Mouse (Mus musculus) midbrain, embryonic 13.5 days (tissue): ENCODE measurements at regions not wholly inside any gene's neighbourhood (a gene's known extent, or its start where the extent isn't known, plus 50 kb on each side); places are given as distances from the start of the nearest gene placed in this dataset.

Experiments used
- ATAC-seq: fragments of 200-750 bp; cut with Nextera tagmentation; 2 replicates; pipeline ENCODE4 v1.8.0; 2017; ENCODE audit warnings: mild to moderate bottlenecking, moderate TSS enrichment, moderate library complexity
- H3K27ac ChIP-seq: fragments of 300-500 bp; sonication (generic); 2 replicates; pipeline ENCODE4 v1.5.1; 2015; ENCODE audit warnings: inconsistent platforms, mild to moderate bottlenecking, moderate library complexity
- H3K27me3 ChIP-seq: fragments of 300-500 bp; sonication (generic); 2 replicates; pipeline ENCODE4 v1.6.1; 2015; ENCODE audit warnings: mild to moderate bottlenecking, inconsistent platforms
- H3K36me3 ChIP-seq: fragments of 300-500 bp; sonication (generic); 2 replicates; pipeline ENCODE4 v1.6.1; 2015; ENCODE audit warnings: mild to moderate bottlenecking, inconsistent platforms
- H3K4me1 ChIP-seq: fragments of 300-500 bp; sonication (generic); replicated peaks from 2 replicates; pipeline ENCODE4 v1.6.1; 2015; ENCODE audit warnings: inconsistent platforms
- H3K4me2 ChIP-seq: fragments of 300-500 bp; sonication (generic); replicated peaks from 2 replicates; pipeline ENCODE4 v1.6.1; 2015; ENCODE audit warnings: moderate library complexity, mild to moderate bottlenecking, inconsistent platforms
- H3K4me3 ChIP-seq: fragments of 300-500 bp; sonication (generic); replicated peaks from 2 replicates; pipeline ENCODE4 v1.5.1; 2015; ENCODE audit warnings: mild to moderate bottlenecking, inconsistent platforms
- H3K9ac ChIP-seq: fragments of 300-500 bp; sonication (generic); replicated peaks from 2 replicates; pipeline ENCODE4 v1.6.1; 2015; ENCODE audit warnings: mild to moderate bottlenecking, inconsistent platforms
- H3K9me3 ChIP-seq: fragments of 300-500 bp; sonication (generic); 2 replicates; pipeline ENCODE4 v1.6.1; 2016; ENCODE audit warnings: mild to moderate bottlenecking, inconsistent platforms
- WGBS: fragments of 180-500 bp; shearing (Covaris S2); methylation state at CpG from one replicate; pipeline ENCODE4 v1.1.7; 2015; 5-methylcytosine and 5-hydroxymethylcytosine counted together

DNA sequence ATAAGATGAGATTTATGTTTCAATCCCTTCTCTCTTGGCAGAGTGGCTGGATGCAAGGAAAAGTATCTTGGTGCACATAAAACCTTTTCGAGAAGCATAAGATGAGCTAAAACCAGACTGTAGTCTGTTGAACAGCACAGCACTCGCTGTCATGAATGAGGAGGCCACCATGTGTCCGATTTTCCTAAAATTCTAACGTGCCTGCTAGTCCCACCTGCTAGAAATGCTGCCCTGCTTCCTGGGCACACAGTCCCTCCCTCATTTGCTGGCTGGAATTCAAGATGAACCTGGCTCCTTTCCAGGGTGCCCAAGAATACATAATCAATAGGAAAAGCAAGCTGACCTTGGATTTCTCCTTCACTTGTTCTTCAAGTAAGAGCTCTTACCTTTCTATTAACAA is 501.4 kb upstream of the Map3k7 start:
- no peaks in the 10 kb centered on the region for H3K36me3 ChIP-seq
- no peaks in the 10 kb centered on the region for H3K9me3 ChIP-seq
- H3K9ac ChIP-seq = no peak overlapping the region
- no peak for ATAC-seq
- H3K27ac ChIP-seq = no peak overlapping the region
- no peaks in the 10 kb centered on the region for H3K4me1 ChIP-seq
- WGBS = 77% methylated on average over 4 of the region's 4 CpGs
- no peak overlapping the region for H3K4me3 ChIP-seq
- no peaks in the 10 kb centered on the region for H3K27me3 ChIP-seq
- H3K4me2 ChIP-seq = no peak overlapping the region

DNA sequence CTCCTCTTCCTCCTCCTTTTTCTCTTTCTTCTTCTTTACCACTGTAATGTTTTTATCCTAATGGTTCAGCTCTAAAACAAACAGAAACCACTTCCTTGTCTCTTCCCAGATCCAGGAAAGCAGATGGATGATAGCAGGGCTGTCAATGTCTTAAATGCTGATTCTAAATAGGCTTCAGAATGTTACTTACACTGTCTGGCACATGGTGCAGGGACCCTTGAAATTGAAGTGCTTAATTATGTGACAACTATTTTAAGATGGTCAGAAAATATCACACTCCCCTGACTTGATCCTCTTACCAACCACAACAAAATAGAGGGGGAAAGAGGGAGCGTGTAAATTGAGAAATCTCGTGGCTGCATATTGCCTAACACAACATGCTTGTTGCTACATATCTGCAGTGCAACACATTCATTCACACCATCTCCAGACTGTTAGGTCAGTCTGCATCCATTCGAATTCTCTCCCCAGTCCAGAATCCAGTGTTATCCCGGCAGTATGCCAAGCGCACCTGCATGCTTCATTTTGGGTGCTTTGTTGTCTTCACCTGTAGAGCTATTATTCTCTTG is 500.7 kb upstream of the Map3k7 start:
- Histone ChIP-seq H3K9me3 (no peaks in the 10 kb centered on the region), H3K27ac (no peak overlapping the region), H3K36me3 (no peaks in the 10 kb centered on the region), H3K9ac (no peak overlapping the region), H3K27me3 (no peaks in the 10 kb centered on the region), H3K4me1 (no peaks in the 10 kb centered on the region), H3K4me3 (no peak overlapping the region), H3K4me2 (no peak overlapping the region)
- WGBS = 88% methylated on average over 5 of the region's 5 CpGs
- no peak for ATAC-seq

DNA sequence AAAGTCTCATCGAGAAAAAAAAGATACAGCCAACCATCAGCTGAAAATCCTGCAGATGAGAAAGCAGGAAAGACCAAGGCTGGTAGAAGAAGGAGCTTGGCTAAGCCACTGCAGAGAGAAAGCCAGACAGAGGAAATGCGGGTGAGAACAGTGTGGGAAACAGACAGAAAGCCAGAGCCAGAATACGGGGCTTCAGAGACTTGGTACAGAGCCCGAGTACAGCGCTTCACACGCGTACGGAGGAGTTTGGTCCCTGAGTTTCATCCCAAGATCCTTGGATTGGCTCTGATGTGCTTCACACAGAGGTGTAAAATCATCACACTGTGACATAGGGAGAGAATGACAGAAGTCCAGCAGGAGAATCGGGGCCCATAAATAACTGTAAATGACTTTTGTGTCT is 495.6 kb upstream of the Map3k7 start:
- Histone ChIP-seq H3K27ac (no peak overlapping the region), H3K27me3 (no peaks in the 10 kb centered on the region), H3K9ac (no peak overlapping the region), H3K4me3 (no peak overlapping the region), H3K36me3 (no peaks in the 10 kb centered on the region), H3K4me2 (no peak overlapping the region), H3K9me3 (no peaks in the 10 kb centered on the region), H3K4me1 (no peaks in the 10 kb centered on the region)
- ATAC-seq = no peak
- WGBS = 86% methylated on average over 9 of the region's 9 CpGs

DNA sequence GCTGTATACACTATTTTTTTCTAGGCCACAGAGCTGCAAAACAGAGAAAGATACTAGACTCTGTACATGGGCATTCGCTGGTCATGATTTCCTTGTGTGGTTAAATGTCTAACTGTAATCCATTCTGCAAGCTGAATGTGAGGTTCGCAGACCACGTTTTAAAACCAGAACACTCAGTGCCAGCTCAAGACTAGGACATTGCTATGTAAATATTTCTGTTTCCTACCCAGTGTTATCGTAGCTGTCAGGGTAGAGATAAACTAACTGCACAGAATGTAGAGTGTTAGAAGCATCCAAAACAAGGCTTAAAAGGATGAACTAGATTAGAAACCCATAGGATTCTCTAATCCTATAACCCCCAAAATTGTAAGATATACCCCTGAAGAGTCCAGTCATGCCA is 494.1 kb upstream of the Map3k7 start:
- Histone ChIP-seq H3K27me3 (no peaks in the 10 kb centered on the region), H3K9ac (no peak overlapping the region), H3K4me3 (no peak overlapping the region), H3K27ac (no peak overlapping the region), H3K9me3 (no peaks in the 10 kb centered on the region), H3K4me2 (no peak overlapping the region), H3K4me1 (no peaks in the 10 kb centered on the region), H3K36me3 (no peaks in the 10 kb centered on the region)
- 86% methylated on average over 4 of the region's 4 CpGs for WGBS
- no peak for ATAC-seq

DNA sequence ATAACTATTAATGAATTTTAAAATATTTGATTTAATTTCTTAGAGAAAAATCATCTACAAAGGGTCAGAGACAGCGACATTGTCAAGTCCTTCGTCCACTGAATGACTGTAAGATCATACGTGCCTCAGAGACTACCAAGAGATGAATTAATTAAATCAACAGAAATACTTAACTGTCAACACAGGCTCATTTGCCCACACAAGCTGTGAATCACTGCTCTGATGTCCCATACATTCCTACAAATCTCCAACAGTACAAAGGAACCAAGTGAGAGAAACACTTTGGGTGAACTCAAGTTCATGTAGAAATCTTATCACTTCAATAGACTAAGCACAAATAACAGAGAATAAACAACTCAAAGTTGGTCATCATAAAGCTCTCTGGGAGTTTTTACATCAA is 471.4 kb upstream of the Map3k7 start:
- WGBS = 81% methylated on average over 3 of the region's 3 CpGs
- Histone ChIP-seq H3K27ac (no peak overlapping the region), H3K4me2 (no peak overlapping the region), H3K27me3 (no peaks in the 10 kb centered on the region), H3K9me3 (no peaks in the 10 kb centered on the region), H3K4me3 (no peak overlapping the region), H3K4me1 (0 out of 2 replicates have a peak, but pooled peaks cover 3% of the 10 kb centered on the region), H3K9ac (no peak overlapping the region), H3K36me3 (no peaks in the 10 kb centered on the region)
- no peak for ATAC-seq

DNA sequence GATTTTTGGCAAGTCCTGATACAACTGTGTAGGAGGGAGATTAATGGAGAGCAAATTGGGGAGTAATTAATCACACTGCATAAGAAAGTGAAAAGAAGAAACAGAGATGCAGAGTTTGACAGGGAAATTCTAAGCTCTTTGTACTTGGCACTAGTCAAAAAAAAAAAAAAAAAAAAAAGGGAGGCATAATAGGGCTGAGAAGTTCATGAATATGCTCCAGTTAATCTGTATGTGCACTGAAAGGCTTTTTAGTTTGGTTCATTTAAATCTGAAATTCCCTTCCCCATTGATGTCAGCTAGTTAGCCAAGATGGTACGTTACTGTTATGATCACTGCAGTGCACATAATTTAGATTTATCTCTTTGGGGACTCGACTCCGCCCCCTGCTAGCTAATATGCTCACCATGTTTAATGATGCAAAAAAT is 470.8 kb upstream of the Map3k7 start:
- H3K4me3 ChIP-seq = no peak overlapping the region
- no peak overlapping the region for H3K9ac ChIP-seq
- H3K27ac ChIP-seq = no peak overlapping the region
- H3K9me3 ChIP-seq = no peaks in the 10 kb centered on the region
- no peaks in the 10 kb centered on the region for H3K36me3 ChIP-seq
- 66% methylated on average over 3 of the region's 3 CpGs for WGBS
- 0 out of 2 replicates have a peak, but pooled peaks cover 3% of the 10 kb centered on the region for H3K4me1 ChIP-seq
- no peak overlapping the region for H3K4me2 ChIP-seq
- ATAC-seq = no peak
- no peaks in the 10 kb centered on the region for H3K27me3 ChIP-seq

DNA sequence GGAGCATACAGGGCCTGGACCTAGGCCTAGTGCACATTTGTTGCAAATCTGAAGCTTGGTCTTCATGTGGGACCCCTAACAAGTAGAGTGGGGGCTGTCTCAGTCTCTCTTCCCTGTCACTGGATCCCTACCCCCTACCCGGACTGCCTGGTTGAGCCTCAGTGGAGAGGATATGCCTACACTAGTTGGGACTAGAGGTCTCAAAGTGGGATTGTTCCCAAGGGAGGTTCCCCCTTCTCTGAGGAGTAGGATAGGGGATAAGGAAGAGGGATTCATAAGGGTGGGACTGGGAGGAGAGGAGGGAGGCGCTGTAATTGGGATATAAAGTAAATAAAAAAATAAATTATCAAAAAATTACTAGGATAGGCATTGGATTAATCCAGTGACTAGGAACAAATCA is 464.0 kb upstream of the Map3k7 start:
- Histone ChIP-seq H3K4me2 (no peak overlapping the region), H3K9ac (no peak overlapping the region), H3K4me3 (no peak overlapping the region), H3K4me1 (no peaks in the 10 kb centered on the region), H3K27ac (no peak overlapping the region), H3K27me3 (no peaks in the 10 kb centered on the region), H3K36me3 (no peaks in the 10 kb centered on the region), H3K9me3 (no peaks in the 10 kb centered on the region)
- no peak for ATAC-seq
- 87% methylated on average over 2 of the region's 2 CpGs for WGBS

DNA sequence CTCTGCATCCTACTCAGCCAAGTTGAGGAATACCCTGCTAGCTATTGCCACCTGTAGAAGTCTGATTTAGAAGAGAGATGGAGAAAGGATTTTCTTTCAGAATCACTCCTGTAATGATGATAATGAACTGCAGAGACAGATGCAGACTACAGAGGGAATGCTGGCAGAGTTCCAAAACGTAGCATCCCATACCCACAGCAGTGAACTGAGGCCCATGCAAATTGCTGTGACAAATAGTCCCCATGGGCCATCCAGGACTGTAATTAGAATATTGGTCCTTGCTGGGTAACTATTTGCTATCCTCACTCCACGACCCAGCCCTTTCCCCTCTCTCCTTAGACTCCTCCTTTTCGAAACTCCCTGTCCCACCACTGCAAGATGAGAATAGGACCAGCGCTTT is 463.5 kb upstream of the Map3k7 start:
- Histone ChIP-seq H3K27me3 (no peaks in the 10 kb centered on the region), H3K27ac (no peak overlapping the region), H3K36me3 (no peaks in the 10 kb centered on the region), H3K4me3 (no peak overlapping the region), H3K4me2 (no peak overlapping the region), H3K9me3 (no peaks in the 10 kb centered on the region), H3K4me1 (no peaks in the 10 kb centered on the region), H3K9ac (no peak overlapping the region)
- ATAC-seq = peak; percentile 63; the same call in 1 of the 2 replicates
- WGBS = 68% methylated on average over 4 of the region's 4 CpGs

DNA sequence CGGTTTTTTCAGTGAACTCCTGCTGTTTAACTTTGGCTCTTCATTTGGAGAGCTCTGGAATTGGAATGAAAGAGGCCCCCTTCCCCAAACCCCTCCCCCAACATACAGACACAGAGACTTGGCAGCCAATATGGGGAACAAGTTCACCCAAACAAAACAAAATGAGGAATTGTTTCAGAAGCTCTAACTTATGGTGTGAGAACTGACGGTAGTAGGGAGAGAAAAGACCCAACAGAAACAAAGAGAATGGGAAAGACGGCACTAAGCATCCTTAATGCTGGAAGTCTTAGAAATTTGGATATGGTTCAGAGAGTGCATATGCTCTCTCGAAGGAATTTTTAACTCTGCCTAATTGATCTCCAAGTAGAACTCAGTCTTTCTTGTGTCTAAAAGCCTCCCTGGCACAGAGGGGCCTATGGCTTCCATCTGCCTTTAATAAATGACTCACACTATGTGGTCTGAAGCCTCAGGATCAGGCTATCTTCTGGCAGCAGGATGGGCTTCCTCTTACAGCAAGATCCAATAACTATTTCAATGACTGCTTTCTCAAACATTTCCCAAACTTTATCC is 438.2 kb upstream of the Map3k7 start:
- no peak overlapping the region for H3K4me3 ChIP-seq
- no peaks in the 10 kb centered on the region for H3K27me3 ChIP-seq
- ATAC-seq = no peak
- no peaks in the 10 kb centered on the region for H3K4me1 ChIP-seq
- no peak overlapping the region for H3K4me2 ChIP-seq
- no peaks in the 10 kb centered on the region for H3K36me3 ChIP-seq
- H3K9me3 ChIP-seq = no peaks in the 10 kb centered on the region
- H3K27ac ChIP-seq = no peak overlapping the region
- 56% methylated on average over 4 of the region's 4 CpGs for WGBS
- H3K9ac ChIP-seq = no peak overlapping the region

DNA sequence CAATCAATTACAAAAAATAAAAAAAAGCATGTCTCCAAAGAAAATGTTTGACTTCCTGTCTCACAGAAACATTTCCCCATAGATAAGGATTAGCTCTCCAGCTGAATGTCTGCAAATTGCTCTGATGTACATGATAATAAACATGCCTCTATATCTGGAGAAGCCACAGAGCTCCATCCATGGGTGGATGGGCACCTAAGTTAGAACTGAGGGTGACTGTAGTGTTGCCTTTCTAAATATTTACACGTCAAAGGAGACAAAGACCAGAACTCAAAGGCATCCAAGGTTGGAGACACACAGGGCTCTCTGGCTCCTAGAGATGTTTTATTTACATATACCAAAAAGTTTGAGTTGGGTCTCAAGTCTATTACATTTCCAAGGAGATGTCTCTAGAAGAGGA is 427.1 kb upstream of the Map3k7 start:
- H3K9ac ChIP-seq = no peak overlapping the region

DNA sequence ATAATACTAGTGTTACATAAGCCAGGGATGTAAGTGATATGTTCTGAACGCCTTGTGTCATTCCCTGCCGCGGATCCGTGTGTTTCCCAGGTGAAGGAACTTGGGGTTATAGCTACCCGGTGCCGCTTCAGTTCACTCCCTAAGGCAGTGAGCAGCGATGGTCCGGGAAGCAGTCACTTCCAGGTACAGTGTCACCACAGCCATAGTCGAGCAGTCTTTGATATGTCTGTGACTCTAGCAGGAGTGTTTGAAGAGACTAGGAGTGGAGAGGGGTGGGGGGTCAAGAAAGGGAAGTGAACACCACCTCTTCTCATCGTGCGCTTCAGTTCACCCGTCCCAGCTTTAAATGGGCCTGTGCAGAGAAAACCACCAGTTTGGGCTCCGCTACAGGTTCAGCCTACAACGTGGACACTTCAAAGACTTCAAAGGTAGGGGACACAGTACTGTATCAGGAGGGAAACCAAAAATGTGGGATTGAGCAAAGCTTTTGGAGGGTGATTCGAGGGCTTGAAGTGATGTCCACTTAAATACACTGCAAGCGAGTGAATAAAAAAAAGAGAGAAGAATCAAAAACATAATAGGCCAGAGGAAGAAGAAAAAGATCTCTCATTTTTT is 410.0 kb upstream of the Map3k7 start:
- H3K9ac ChIP-seq = no peak overlapping the region
- no peak overlapping the region for H3K4me2 ChIP-seq
- no peaks in the 10 kb centered on the region for H3K27me3 ChIP-seq
- H3K36me3 ChIP-seq = no peaks in the 10 kb centered on the region
- 89% methylated on average over 16 of the region's 16 CpGs for WGBS
- no peak for ATAC-seq
- no peaks in the 10 kb centered on the region for H3K4me1 ChIP-seq
- H3K9me3 ChIP-seq = no peaks in the 10 kb centered on the region
- H3K27ac ChIP-seq = no peak overlapping the region
- no peak overlapping the region for H3K4me3 ChIP-seq

More for the DNA sequence above, 427.1 kb upstream of the Map3k7 start:
- Histone ChIP-seq H3K27me3 (no peaks in the 10 kb centered on the region), H3K9me3 (no peaks in the 10 kb centered on the region), H3K4me2 (no peak overlapping the region), H3K4me1 (no peaks in the 10 kb centered on the region), H3K27ac (no peak overlapping the region), H3K36me3 (no peaks in the 10 kb centered on the region), H3K4me3 (no peak overlapping the region)
- no peak for ATAC-seq
- 82% methylated on average over 1 of the region's 1 CpGs for WGBS

DNA sequence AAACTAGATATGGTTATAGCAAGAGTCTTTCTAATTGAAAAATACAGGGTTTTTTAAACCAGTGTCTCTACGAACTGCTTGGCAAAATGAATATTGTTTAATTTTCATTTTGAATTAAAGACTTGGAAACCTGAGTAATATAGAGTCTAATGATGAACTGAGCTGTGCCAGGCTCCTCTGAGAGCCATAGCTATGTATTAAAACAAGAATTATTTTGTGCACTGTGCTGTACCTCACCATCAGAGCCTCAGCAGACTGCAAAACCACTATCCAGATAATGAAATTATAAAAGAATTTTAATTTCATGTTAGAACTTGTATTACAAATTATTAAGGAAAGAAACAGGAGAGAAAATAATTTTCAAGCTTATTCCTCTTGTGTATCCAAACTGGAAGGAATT is 408.8 kb upstream of the Map3k7 start:
- Histone ChIP-seq H3K4me3 (no peak overlapping the region), H3K27ac (no peak overlapping the region), H3K4me1 (no peaks in the 10 kb centered on the region), H3K9me3 (no peaks in the 10 kb centered on the region), H3K36me3 (no peaks in the 10 kb centered on the region), H3K4me2 (no peak overlapping the region), H3K9ac (no peak overlapping the region), H3K27me3 (no peaks in the 10 kb centered on the region)
- no peak for ATAC-seq
- 88% methylated on average over 1 of the region's 1 CpGs for WGBS

DNA sequence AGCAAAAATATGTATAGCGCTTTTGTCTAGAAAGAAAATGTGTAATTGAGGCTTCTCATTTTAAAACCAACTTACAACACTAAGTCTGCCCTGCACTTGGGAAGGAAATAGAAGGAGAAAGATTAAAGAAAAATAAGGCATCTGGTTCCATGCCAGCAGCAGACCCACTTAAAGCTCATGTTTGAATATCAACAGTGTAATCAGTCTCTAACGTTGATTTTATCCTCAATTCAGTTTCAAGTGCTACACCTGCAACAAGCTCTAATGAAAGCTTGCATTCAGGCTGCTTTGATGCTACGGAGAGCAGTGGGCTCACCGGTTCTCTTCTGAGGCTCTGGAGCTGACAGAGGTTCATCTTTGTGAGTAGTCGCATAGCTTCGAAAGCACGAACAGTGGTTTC is 406.6 kb upstream of the Map3k7 start:
- no peak for ATAC-seq
- 86% methylated on average over 7 of the region's 7 CpGs for WGBS
- no peak overlapping the region for H3K27ac ChIP-seq
- H3K9ac ChIP-seq = no peak overlapping the region
- no peaks in the 10 kb centered on the region for H3K27me3 ChIP-seq
- no peaks in the 10 kb centered on the region for H3K36me3 ChIP-seq
- no peak overlapping the region for H3K4me3 ChIP-seq
- H3K4me1 ChIP-seq = peaks cover 3% of the 10 kb centered on the region; the same call in 1 of the 2 replicates
- H3K4me2 ChIP-seq = no peak overlapping the region
- H3K9me3 ChIP-seq = no peaks in the 10 kb centered on the region
